Mouse (Mus musculus): ENCODE measurements at regions not wholly inside any gene's neighbourhood (a gene's known extent, or its start where the extent isn't known, plus 50 kb on each side); places are given as distances from the start of the nearest gene placed in this dataset.

- DNase-seq (ENCODE audit: low spot score) = no peak
Observed at GRCm38 (mm10) chr4:17629367-17629766, 1975.9 kb upstream of the Gm12353 start.

GRCm38 (mm10) chr4:17635549-17636530 lies 1969.4 kb upstream of the Gm12353 start:
- peak; percentile 71 for DNase-seq (ENCODE audit: low spot score)

- no peak for DNase-seq (ENCODE audit: low spot score)
Observed at GRCm38 (mm10) chr4:17646712-17647111, 1958.5 kb upstream of the Gm12353 start.

- no peak for DNase-seq (ENCODE audit: low spot score)
Observed at GRCm38 (mm10) chr4:17649350-17649749, 1955.9 kb upstream of the Gm12353 start.

- DNase-seq (ENCODE audit: low spot score) = no peak
Observed at GRCm38 (mm10) chr4:17653551-17653950, 1951.7 kb upstream of the Gm12353 start.

GRCm38 (mm10) chr4:17667267-17667850 lies 1937.9 kb upstream of the Gm12353 start:
- DNase-seq (ENCODE audit: low spot score) = no peak
